Mouse (Mus musculus) kidney, adult 9 months (tissue): ENCODE measurements at regions not wholly inside any gene's neighbourhood (a gene's known extent, or its start where the extent isn't known, plus 50 kb on each side); places are given as distances from the start of the nearest gene placed in this dataset.

Experiments
- DNase-seq: peaks from one replicate; pipeline ENCODE4 v3.0.0; 2022

DNA sequence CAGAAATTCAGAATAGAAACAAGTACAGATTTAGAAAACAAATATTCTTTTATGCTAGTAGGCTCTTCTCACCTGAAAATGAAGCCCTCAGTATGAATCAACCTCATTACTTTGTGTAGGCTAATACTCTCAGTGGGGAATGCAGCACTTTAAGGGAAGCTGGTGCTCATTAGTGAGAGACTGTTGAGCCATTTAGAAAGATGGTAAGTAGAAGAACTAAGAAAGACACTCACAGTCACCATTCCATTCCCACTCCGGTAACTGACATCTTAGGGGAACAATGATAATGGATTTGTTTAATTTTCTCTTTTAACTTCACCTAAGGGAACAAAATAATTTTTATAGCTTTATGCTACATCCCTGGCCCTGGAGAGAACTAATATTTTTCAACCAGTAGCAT lies 648.0 kb upstream of the Nova1 start:
- DNase-seq, result no peak

DNA sequence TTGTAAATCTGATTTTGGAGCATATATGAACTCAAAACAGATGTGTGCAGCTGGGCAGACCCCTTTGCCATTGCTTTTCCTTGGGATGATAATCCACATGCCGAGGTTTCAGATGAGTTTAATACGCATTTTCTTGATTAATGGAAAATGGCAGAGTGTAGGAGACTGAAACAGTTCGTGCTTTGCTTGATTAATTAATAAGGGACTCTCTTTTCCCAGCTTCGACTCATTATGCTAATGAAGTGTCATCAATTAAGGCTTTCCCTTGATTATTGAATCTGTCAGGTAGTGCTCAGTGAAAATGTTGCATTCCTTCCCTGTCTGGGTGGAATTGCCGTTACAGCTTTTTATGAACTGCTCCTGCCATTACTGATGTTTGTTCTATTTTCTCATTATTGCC lies 647.2 kb upstream of the Nova1 start:
- DNase-seq, result no peak

DNA sequence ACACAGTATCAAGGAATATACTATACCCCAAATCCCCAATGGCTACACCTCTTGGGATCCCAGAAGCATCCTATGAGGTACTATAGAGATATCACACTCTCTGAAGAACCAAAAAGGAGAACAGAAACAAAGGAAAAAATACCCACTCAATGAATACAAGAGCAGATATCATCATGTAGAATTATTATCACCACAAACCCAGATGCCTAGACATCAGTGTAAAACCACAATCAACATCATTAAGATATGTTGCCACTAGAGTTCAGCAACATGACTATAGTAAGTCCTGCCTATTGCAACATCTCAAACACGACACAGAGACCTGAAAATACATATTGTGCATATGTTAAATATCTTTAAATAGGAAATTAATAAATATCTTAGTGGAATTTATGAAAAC lies 612.9 kb upstream of the Nova1 start:
- DNase-seq, result no peak

DNA sequence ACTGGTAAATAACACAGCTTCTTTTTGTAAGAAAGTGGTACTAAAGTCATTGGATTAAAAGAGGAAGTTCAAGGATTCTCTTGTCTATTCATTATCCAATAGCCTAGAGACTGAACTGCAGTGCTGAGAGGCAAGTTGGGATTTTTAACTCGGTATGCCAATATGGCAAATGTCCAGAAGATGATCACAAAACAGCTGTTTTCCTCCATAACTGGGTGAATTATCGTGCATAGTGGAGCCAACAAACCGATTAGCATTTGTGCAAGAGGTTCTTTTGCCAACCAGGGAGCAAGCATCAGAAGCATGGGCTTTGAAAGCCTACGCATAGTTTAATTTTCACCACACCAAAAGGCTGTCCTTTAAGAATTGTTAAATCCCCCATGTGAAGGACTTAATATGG lies 593.5 kb upstream of the Nova1 start:
- DNase-seq, result no peak

DNA sequence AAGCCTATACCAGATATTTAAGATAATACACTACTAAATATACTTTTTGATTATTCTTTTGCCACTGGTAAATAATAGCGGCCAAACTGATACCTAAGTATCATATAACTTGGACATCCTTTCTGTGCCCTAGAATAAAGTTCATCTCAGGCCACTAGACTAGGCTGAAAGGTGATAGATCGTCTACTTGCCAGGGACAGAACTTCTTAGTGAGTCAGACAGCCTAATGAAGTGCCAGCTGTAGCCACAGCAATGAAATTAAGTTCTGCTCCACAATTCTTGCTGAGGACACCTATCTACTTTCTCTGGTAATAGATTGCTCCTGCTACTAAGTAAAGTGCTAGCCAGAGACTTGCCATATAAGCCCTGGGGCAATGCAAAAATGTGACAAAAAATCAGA lies 587.8 kb upstream of the Nova1 start:
- no peak for DNase-seq

DNA sequence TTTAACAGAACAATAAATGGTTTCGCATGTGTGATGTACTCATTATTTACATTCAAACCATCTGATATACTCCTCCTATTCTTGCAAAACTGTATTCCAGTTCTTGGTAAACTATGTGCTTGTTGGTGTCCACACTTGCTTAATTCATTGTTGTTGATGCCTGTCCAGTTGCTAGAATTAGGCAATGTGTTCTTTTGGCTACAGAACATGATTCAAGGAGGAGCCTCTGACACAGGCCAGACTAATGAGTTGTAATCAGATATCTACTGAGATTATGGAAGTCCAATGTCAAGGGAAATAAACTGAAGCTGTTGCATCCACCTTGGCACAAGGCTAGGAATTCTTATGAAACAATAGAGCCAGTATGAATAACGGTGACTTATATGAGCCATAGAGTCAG lies 587.4 kb upstream of the Nova1 start:
- no peak for DNase-seq

DNA sequence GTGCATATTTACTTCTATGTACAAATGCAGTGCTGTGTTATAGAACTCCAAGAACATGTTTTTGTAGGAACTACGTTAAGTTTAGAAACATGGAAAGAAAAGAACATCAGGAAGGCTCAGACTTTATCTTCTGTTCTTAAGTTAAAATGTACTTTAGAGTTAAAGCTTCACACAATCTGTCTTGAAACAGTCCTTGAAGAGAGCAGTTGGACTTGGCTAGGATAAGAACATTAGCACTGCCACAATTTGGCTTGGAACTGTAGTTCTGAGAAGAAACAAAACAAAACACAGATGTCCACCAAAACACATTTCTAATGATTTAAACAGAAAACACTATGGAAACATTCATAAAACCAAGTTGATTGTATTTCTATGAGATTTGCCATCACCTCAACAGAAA lies 564.5 kb upstream of the Nova1 start:
- no peak for DNase-seq

DNA sequence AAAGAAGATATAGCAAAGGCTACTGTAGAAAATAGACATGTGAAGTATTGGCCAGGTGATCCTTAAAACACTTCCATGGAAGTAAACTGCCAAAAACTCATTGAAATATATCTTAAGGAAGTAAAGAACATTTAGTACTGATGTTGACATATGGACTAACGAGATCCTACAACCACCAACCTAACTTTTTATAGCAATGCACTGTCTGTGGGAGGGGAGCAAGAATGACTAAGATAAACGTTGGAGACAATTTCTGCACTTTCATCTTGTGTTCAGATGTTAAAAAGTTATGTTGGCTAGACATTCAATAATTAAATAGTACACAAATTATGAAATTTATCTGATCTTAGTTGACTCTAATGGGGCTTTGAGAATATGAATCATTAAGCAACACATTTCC lies 534.5 kb upstream of the Nova1 start:
- DNase-seq, result no peak

DNA sequence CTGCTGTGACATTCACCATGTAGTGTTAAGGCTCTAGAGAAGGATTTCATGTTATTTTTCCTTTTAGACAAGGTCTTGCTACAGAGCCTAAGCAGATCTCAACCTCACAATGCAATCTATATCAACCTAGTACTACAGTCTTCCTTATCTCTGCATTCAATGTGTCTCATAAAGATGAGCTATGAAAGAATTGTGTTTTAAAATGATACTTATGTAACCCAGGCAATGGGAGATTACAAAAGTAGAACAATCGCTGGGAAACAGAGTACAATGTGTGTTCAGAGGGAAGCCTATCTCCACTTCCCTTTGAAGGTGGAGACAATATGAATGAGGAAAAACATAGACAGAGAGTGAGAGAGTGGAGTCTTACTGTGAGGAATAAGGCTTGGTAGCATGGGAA lies 532.5 kb upstream of the Nova1 start:
- DNase-seq, result no peak

DNA sequence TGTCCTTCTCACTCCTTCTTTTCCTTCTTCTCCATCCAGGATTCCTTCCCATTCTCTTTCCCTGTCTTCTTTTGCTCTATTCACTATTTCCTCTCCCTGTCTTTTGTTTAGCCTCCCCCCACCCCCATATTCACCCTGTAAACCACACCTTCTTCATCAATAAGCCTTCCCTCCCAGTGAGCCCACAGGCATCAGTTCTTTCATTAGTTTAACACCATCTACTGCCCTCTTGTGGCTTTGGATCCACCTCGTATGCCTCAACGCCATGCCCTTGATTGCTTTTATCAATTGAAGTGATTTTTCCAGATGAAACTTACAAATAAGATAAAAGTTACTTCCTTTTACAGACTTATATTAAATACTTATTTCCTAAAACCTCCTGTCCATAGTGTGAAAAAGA lies 494.7 kb upstream of the Nova1 start:
- DNase-seq, result peak; percentile 12

DNA sequence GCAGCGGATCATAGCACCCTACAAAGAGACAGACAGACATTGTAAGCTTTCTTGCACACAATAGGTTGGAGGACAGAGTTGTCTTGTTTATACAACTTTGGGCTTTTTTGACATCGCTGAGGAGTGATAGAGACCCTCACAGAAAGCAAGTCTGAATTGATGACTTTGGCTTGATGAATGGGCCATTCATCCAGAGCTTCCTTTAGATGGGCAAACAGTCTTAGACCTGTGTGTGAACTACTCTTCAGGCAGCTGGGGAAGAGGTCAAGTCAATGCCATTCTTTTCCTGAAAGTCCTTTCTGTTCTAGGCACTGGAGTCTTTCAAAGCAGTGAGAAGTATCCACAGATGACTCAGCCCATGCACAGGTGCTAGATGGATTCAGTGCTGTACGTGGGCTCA lies 457.2 kb upstream of the Nova1 start:
- DNase-seq, result no peak

DNA sequence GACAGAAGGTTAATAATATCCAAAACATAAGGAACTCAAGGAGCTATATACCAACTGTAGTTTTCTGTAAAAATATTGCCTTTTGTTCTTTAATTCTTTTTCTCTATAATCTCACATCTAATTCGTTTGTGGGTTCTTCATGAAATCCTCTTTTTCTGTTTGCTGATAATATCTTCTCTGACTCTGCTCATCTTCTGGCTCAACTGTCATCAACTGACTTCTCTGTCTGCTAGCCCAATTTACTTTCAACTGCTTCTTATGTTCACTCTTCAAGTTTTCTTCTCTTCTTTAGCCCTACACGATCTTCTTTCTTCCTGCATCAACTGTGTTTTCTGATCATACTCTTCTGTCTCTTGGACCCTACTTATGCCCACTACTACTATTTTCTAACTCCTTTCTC lies 453.6 kb upstream of the Nova1 start:
- no peak for DNase-seq

DNA sequence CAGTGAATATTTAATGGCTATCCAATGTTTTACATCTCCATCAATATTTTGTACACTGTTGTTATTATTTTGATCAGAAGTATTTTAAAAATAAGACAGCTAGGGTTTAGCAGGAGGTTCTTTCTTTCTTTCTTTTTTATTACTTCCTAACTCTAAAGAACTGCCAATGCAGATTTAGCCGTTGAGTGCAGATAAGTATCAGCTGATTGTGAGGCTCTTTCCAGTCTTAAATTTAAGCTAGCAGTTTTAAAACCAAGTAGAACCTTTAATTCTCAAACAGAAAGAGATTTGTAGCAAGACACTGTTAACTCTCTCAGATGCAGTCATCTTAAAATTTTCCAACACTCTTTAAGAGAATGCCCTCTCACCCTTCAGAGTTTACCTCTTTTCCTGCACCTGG lies 445.4 kb upstream of the Nova1 start:
- DNase-seq, result no peak

DNA sequence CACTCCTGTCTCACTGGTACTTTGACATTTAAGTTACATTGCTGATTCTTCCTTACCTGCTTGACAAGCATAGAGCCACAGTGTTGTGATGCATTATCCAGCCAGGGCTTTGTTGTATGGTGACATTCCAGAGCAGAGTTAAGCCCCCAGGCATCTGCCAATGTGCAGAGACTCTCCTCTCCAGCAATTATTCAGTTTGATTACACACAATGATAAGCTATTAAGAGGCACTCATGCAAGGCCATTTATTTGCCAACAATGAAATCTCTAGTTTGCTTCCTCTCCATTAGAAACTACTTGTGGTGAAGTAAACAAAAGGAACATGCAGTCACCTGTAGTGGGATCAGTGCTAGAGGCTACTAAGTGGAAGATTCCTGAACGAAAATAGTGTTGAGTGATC lies 444.7 kb upstream of the Nova1 start:
- no peak for DNase-seq

DNA sequence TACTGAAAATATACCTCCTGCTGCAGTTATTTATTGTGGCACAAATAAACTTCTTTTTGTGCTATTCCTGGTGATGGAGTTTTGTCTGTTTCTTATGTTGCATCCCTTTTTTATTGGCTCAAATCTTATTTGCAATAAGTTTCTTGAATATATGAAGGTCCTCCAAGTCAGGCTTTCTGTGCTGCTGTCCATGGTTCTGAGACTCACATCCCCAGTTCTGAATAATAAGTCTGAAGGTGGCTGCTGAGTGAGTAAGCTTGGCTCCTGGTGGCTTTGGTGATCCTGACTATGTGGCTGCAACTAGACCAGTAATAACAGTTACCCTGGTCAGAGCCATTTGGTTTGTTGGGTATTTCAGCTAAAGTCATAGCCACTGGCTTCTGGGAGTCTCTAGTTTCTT lies 433.6 kb upstream of the Nova1 start:
- DNase-seq, result peak; percentile 1

DNA sequence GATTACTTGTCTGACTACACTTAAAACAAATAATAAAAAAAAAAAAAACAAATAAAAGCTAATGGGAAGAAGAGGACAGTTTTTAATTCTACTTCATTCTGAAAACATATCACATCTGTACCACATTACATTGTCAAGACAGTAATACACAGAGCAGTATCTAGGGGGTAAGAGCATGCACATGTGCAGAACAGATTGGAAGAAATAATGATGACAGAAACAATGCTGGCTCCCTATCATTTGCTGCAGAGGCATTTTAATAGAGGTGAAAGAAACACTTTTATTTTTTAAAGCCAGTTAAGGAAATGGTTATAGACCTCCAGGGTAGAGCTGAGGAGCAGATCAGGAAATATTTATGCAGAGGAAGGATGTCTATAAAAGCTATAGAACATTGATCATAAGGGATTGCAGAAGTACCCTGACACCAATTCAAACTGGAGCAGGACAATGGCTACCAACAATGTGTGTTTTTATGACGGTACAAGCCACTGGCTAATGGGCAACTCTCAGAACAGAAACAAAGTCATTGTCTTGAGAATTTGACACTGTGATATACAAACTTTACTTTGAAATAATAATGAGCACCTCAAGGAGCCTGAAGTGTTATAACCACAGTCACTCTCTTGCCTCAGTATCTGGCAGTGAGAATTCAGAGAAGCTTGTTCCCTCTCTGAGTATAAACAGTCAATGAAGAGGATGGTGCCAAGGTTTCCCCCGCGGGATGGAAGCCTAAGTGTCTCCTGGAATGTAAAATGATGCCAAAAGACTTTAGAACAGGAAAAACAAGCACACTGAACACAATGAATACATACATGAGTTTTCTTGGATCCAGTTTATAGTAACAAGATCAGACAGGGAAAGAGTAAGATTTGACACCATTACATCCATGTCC lies 425.1 kb upstream of the Nova1 start:
- no peak for DNase-seq

DNA sequence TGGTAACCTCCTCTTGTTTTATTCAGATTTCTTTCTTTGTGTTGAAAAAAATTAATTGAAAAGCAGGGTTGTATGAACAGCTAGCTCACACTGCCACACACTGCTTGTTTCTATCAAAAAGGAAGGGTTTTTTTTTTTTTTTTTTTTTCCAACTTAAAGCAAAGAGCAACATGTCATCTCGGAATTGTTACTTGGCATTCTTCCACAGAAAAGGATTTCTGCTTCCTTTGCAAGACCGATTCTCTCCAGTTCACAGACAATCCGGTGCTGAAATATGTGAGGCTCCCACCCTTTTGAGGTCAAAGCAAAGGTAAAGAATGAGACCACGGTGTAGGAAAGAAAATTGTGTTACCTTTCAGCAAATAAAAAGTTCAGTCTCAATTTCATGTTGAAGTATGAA lies 401.3 kb upstream of the Nova1 start:
- no peak for DNase-seq

DNA sequence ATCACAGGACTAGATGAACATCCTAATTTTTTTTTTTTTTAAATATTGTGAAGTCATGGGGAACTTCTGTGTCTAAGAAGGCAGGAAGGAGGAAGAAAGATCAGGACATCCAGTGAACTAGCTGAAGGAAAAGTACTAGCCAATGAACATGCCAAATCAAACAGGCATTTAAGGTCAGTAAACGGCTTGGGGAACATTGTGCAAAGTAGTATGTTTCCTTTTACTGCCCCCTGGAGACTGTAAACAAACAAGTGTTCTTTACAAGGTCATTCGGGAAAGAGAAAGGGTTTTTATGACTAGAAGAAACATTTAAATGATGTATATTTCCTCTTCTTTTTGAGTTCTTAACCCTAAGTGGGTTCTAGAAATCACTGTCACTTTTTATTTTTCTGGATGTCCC lies 400.6 kb upstream of the Nova1 start:
- peak; percentile 56 for DNase-seq

DNA sequence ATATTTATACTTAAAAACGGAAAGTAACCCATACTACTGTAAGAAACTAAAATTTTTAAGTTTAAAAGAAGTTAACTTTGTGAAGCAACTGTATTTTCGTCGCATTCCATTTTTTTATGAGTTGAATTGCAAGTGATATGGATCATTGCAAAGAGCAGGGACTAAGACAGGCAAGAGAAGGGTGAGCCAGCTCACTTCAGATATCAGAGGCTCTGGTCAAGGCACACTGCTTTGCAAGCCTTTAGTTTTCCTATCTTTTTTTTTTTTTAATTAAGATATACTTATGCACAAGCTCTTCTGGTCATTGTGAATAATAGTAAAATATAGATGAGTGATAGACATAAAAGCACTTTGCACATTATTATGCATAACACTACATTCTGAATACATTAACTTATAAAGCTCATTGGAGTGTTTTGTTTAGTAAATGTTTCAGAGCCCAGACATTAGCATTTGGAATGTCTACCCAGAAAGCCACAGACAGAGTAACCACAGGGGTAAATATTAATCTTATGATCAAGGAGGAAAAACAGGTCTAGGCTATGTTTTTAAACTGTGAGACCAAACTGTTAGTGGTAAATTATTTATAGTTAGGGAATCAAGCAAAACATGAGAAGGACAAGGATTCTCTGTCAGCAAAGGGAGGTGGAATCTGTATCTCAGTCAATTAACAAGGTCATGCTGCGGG lies 392.8 kb upstream of the Nova1 start:
- DNase-seq, result peak; percentile 67

DNA sequence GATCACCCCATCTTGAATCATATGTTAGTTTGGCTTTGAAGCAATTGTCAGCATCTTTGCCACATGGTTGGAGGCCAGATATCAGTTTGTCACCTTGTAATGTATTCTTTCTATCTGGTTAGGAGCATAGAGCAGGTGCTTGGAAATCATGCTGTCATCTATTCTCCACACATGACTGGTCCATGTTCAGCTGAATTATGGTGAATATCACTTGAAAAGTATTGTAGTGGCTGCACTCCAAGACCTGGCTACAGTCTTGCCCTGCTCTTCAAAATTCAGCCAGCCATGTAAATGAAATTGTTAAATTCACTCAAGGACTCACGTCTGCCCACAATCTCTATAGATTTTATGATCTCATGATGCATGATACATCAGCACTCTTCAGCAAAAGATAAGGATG lies 384.2 kb upstream of the Nova1 start:
- no peak for DNase-seq

DNA sequence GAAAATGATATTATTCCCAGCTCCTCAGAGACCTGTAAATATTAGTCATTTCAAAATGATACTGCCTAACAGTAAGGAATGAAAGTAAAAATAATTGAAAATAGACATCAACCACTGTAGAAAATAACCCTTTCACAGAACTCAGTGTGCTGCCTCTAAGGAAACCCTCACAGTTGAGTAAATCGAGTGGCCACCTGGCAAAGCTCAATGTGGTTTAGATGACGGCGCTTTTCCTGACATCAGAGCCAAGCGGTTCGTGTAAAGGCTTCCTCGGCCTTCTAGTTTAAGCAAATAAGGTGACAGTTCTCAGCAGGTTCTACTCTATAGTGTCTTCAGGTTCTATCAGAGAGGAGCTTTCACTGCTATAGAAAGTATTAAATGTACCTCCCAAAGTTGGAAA lies 379.9 kb upstream of the Nova1 start:
- no peak for DNase-seq

DNA sequence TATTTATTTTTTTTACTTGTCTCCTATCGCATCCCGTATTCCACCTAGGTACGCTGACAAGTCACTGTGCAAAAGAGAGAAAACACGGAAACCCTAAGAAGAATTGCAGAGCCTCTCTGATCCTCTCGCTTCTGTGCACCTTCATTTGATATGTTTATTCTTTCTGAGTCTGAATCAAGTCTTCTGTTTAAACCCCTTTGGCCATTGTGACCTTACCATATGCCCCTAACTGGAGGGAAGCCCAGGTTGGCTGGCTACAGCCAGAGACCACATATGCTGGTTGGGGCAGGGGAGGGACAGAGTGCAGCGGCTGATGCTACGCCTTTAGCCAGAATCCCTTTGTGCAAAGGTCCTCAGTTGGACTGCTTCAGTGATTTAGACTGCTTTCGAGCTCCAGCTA lies 346.0 kb upstream of the Nova1 start:
- no peak for DNase-seq

DNA sequence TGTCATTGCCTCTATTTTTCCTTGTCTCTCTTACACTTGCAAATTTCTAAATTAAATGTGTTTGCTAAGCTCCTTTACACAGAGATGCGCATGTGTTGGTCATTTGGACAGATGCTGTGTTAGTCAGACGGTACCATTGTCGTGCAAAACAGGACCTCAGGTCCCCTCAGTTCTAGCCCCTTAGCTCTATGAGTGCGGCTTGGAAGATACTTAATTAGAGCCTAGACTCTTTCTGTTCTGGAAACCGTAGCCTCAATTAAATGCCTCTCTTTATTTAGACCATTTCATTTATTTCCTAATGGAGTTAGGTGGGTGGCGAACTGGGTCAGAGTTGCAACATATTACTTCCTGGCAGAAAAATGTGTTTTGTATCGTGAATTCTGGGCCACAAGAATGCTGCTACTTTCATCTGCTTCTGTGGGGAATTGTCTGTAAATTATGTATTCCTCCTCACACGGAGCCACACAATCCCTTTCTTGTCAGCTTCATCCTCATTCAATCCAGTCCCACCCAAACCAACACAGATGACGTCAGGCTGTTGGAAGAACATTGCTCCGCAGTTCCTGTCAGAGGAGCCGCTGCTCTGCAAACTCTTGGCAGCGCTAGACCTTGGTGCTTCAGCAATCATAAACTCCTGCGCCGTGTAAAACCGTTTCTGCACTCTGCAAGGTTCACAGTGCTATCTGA lies 345.4 kb upstream of the Nova1 start:
- peak; percentile 5 for DNase-seq

DNA sequence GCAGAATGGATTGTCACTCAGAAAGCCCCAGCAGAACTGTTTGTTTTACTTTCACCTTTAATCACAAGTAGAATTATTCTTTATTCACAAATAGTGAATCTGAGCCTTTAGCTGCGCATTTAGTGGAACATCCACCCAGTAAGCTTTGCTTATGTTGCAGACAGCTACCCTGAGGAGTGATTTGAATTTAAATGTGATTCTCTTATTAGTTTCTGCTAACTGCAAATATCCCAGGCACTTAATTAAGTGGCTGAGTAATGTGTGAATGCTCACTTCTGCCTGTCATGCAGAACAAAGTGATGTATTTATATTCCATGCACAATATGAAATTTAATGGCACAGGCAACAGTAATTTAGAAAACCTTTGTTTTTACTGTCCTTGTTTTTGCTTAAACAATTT lies 344.4 kb upstream of the Nova1 start:
- DNase-seq, result no peak
